Mouse (Mus musculus): ENCODE data around the gene Kcnh8. TPM values are rescaled to one million over a fixed set of nuclear protein-coding genes. Genes with fewer than 3 reads are reported as not detected.

The Kcnh8 gene
- polyA plus RNA-seq (2015; fragmentation: Nextera tagmentation; extraction: Ambion mirVana): not detected in 2 replicates

DNA sequence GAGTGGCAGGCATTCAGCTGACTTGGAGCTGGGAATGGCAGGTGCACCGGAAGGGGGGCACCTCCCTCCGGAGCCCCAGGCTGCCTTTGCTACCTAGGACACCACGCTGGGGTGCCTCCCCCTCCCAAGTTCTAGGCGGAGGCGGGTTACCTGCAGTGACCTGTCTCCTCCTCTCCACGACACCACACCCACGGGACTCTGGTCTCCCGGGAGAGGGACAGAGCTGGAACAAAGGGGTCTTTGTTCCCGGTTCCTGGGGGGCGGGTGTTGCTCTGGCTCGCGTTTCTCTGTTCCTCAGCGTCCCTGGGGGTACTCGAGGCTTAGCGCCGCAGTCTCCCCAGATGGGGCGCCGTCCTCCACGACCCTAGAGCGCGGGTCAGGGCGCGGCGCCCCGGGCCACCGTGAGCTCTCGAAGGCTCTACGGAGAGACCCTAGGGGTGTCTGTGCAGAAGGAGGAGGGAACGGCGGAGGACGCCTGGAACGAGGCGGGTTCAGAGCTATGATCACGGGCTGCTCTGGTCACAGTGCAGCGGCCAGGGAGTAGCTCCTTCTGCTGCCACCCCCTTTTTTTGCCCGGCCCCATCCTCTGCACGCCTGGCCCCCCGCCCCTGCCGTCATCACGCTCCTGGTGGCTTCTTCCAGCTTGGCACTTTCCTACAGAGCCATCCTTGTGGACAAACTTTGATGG lies at the start of gene Kcnh8:
TSS of gene Kcnh8 (plus strand) at position 617 of the 688 bp plus-strand sequence.
- no peaks in the 10 kb centered on the region for H3K4me1 ChIP-seq (ENCODE audit: control insufficient read depth, low read depth, low read length)
- no peak within 1 kb of the TSS for H3K4me2 ChIP-seq (ENCODE audit: low read depth, low read length)
- no peaks in the 10 kb centered on the region for H3K9me3 ChIP-seq (replicated peaks; ENCODE audit: control insufficient read depth, low read length)
- H3K36me3 ChIP-seq (ENCODE audit: control insufficient read depth, insufficient read depth): no peaks in the 10 kb centered on the region
- H3K27me3 ChIP-seq (ENCODE audit: control insufficient read depth, insufficient read depth, low read depth, low read length): peaks cover 22% of the 10 kb centered on the region
- peak within 1 kb of the TSS; percentile 25; the same call in 1 of the 2 replicates for H3K4me3 ChIP-seq (ENCODE audit: low read depth, low read length)
- under 1% methylated on average over 39 of the region's 40 CpGs for WGBS (ENCODE audit: insufficient replicate concordance)
- ATAC-seq (ENCODE audit: low read depth): no peak
- no peak within 1 kb of the TSS for H3K9ac ChIP-seq (ENCODE audit: low read depth, low read length)
- no peak within 1 kb of the TSS for H3K27ac ChIP-seq (ENCODE audit: low read length)

GRCm38 (mm10) chr17:52559961-52560720 lies 42.4 kb upstream of the Kcnh8 start:
- Histone ChIP-seq H3K36me3 (ENCODE audit: control insufficient read depth, insufficient read depth) (no peaks in the 10 kb centered on the region), H3K27ac (ENCODE audit: low read length) (no peak overlapping the region), H3K9me3 (replicated peaks; ENCODE audit: control insufficient read depth, low read length) (no peaks in the 10 kb centered on the region), H3K9ac (ENCODE audit: low read depth, low read length) (no peak overlapping the region), H3K4me3 (ENCODE audit: low read depth, low read length) (no peak overlapping the region), H3K4me1 (ENCODE audit: control insufficient read depth, low read depth, low read length) (no peaks in the 10 kb centered on the region), H3K4me2 (ENCODE audit: low read depth, low read length) (no peak overlapping the region), H3K27me3 (ENCODE audit: control insufficient read depth, insufficient read depth, low read depth, low read length) (no peaks in the 10 kb centered on the region)
- WGBS (ENCODE audit: insufficient replicate concordance): 19% methylated on average over 13 of the region's 13 CpGs
- no peak for ATAC-seq (ENCODE audit: low read depth)

DNA sequence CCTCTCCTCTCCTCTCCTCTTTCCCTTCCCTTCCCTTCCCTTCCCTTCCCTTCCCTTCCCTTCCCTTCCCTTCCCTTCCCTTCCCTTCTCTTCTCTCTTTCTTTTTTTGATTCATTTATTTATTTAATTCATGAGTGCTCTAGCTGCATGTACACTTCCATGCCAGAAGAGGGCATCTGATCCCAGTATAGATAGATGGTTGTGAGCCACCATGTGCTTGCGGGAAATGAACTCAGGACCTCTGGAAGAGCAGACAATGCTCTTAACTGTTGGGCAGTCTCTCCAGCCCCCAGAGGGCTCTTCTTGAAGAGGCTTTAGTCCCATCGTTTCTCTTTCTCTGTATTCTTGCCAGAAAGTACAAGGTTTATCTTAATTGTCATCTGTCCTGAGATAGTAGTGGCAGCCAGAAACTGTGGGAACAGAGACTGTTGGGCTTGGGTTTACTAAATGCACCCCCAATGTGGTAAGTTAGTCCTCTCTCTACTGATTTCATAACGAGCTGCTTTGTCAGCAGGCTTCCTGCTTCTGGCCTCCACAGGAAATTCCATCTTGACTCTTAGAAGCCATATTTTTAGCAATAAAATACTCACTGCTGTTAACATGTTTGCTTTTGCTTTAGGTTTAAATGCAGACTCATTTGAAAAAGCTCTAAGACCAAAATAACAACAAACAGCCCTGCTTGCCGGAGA lies 36.9 kb upstream of the Kcnh8 start:
- no peak overlapping the region for H3K9ac ChIP-seq (ENCODE audit: low read depth, low read length)
- no peaks in the 10 kb centered on the region for H3K4me1 ChIP-seq (ENCODE audit: control insufficient read depth, low read depth, low read length)
- no peaks in the 10 kb centered on the region for H3K27me3 ChIP-seq (ENCODE audit: control insufficient read depth, insufficient read depth, low read depth, low read length)
- no peaks in the 10 kb centered on the region for H3K9me3 ChIP-seq (replicated peaks; ENCODE audit: control insufficient read depth, low read length)
- H3K4me2 ChIP-seq (ENCODE audit: low read depth, low read length): no peak overlapping the region
- no peak for ATAC-seq (ENCODE audit: low read depth)
- 23% methylated on average over 4 of the region's 4 CpGs for WGBS (ENCODE audit: insufficient replicate concordance)
- no peaks in the 10 kb centered on the region for H3K36me3 ChIP-seq (ENCODE audit: control insufficient read depth, insufficient read depth)
- no peak overlapping the region for H3K27ac ChIP-seq (ENCODE audit: low read length)
- H3K4me3 ChIP-seq (ENCODE audit: low read depth, low read length): no peak overlapping the region

DNA sequence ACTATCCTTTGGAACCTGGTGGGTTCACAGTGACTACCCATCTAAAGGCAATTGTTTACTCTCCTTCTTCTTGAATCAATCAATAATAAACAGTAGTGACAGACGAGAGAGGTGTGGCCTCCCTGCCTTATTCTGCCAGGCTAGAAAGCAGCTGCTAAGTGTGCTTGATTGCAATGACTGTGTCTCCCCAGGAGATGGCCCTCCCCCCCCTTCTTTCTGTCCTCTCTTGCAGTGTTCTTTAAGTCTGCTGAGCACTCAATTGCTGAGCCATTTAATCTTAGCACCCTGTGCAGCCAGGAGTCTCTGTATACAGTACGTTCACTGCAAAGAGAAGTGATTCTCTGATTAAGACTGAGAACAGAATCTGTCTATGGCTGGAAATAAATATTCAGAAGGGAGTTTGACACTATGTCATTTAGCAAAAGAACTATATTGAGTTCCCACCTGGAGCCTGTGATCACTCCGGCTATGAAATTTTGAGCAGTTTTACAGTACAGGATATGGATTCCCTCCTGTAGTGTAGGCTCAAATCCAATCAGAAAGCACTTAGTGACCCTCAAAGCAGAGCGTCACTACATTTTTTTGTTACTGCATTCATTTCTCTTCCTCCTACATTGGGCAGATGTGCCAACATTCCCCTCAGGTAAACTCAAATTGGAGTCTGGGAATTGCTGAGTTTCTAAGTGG lies 32.8 kb upstream of the Kcnh8 start:
- no peak overlapping the region for H3K27ac ChIP-seq (ENCODE audit: low read length)
- H3K27me3 ChIP-seq (ENCODE audit: control insufficient read depth, insufficient read depth, low read depth, low read length): no peaks in the 10 kb centered on the region
- WGBS (ENCODE audit: insufficient replicate concordance): 56% methylated on average over 4 of the region's 4 CpGs
- H3K4me1 ChIP-seq (ENCODE audit: control insufficient read depth, low read depth, low read length): no peaks in the 10 kb centered on the region
- no peak overlapping the region for H3K9ac ChIP-seq (ENCODE audit: low read depth, low read length)
- no peak overlapping the region for H3K4me3 ChIP-seq (ENCODE audit: low read depth, low read length)
- H3K9me3 ChIP-seq (replicated peaks; ENCODE audit: control insufficient read depth, low read length): no peaks in the 10 kb centered on the region
- H3K36me3 ChIP-seq (ENCODE audit: control insufficient read depth, insufficient read depth): no peaks in the 10 kb centered on the region
- H3K4me2 ChIP-seq (ENCODE audit: low read depth, low read length): no peak overlapping the region
- no peak for ATAC-seq (ENCODE audit: low read depth)

- Histone ChIP-seq H3K9ac (ENCODE audit: low read depth, low read length) (no peak overlapping the region), H3K27ac (ENCODE audit: low read length) (no peak overlapping the region), H3K36me3 (ENCODE audit: control insufficient read depth, insufficient read depth) (no peaks in the 10 kb centered on the region), H3K9me3 (replicated peaks; ENCODE audit: control insufficient read depth, low read length) (no peaks in the 10 kb centered on the region), H3K4me2 (ENCODE audit: low read depth, low read length) (no peak overlapping the region), H3K4me1 (ENCODE audit: control insufficient read depth, low read depth, low read length) (no peaks in the 10 kb centered on the region), H3K4me3 (ENCODE audit: low read depth, low read length) (no peak overlapping the region), H3K27me3 (ENCODE audit: control insufficient read depth, insufficient read depth, low read depth, low read length) (no peaks in the 10 kb centered on the region)
- ATAC-seq (ENCODE audit: low read depth): no peak
- 59% methylated on average over 4 of the region's 4 CpGs for WGBS (ENCODE audit: insufficient replicate concordance)
Observed at GRCm38 (mm10) chr17:52572229-52572628, 30.3 kb upstream of the Kcnh8 start.

GRCm38 (mm10) chr17:52591503-52592194 lies 10.9 kb upstream of the Kcnh8 start:
- no peaks in the 10 kb centered on the region for H3K36me3 ChIP-seq (ENCODE audit: control insufficient read depth, insufficient read depth)
- H3K9me3 ChIP-seq (replicated peaks; ENCODE audit: control insufficient read depth, low read length): no peaks in the 10 kb centered on the region
- no peak overlapping the region for H3K4me3 ChIP-seq (ENCODE audit: low read depth, low read length)
- H3K4me2 ChIP-seq (ENCODE audit: low read depth, low read length): no peak overlapping the region
- WGBS (ENCODE audit: insufficient replicate concordance): 21% methylated on average over 5 of the region's 5 CpGs
- H3K9ac ChIP-seq (ENCODE audit: low read depth, low read length): no peak overlapping the region
- H3K27me3 ChIP-seq (ENCODE audit: control insufficient read depth, insufficient read depth, low read depth, low read length): no peaks in the 10 kb centered on the region
- no peaks in the 10 kb centered on the region for H3K4me1 ChIP-seq (ENCODE audit: control insufficient read depth, low read depth, low read length)
- H3K27ac ChIP-seq (ENCODE audit: low read length): no peak overlapping the region
- no peak for ATAC-seq (ENCODE audit: low read depth)

DNA sequence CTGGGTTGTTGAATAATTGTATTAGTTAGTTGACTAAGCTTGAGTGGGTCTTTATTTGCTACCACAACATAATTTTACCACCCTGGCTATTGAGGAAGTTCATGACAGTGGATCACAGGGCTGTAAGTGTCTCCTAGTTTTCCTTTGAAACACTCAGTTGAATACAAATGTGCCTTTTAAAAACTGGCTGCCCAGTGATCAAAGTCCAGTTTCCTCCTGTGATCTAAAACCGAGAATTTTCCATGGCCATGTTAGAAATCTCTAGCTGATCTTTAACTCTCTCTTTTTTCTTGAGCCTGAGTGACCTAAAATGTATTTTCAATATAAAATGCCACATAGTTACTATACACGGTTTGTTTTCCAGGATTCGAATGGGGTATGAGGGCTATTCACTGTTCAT lies 3.4 kb upstream of the Kcnh8 start:
- no peaks in the 10 kb centered on the region for H3K36me3 ChIP-seq (ENCODE audit: control insufficient read depth, insufficient read depth)
- H3K4me3 ChIP-seq (ENCODE audit: low read depth, low read length): no peak overlapping the region
- no peaks in the 10 kb centered on the region for H3K9me3 ChIP-seq (replicated peaks; ENCODE audit: control insufficient read depth, low read length)
- H3K9ac ChIP-seq (ENCODE audit: low read depth, low read length): no peak overlapping the region
- H3K27me3 ChIP-seq (ENCODE audit: control insufficient read depth, insufficient read depth, low read depth, low read length): peaks cover 22% of the 10 kb centered on the region
- no peaks in the 10 kb centered on the region for H3K4me1 ChIP-seq (ENCODE audit: control insufficient read depth, low read depth, low read length)
- no peak for ATAC-seq (ENCODE audit: low read depth)
- 50% methylated on average over 3 of the region's 3 CpGs for WGBS (ENCODE audit: insufficient replicate concordance)
- no peak overlapping the region for H3K4me2 ChIP-seq (ENCODE audit: low read depth, low read length)
- no peak overlapping the region for H3K27ac ChIP-seq (ENCODE audit: low read length)

- no peak overlapping the region for H3K9ac ChIP-seq (ENCODE audit: low read depth, low read length)
Observed at GRCm38 (mm10) chr17:52600882-52601371, 1.6 kb upstream of the Kcnh8 start.

More at GRCm38 (mm10) chr17:52600882-52601371, 1.6 kb upstream of the Kcnh8 start:
- H3K9me3 ChIP-seq (replicated peaks; ENCODE audit: control insufficient read depth, low read length): no peaks in the 10 kb centered on the region
- H3K4me2 ChIP-seq (ENCODE audit: low read depth, low read length): peak overlapping the region; percentile 38
- WGBS (ENCODE audit: insufficient replicate concordance): under 1% methylated on average over 22 of the region's 22 CpGs
- no peaks in the 10 kb centered on the region for H3K36me3 ChIP-seq (ENCODE audit: control insufficient read depth, insufficient read depth)
- peak overlapping the region; percentile 25 for H3K4me3 ChIP-seq (ENCODE audit: low read depth, low read length)
- H3K27ac ChIP-seq (ENCODE audit: low read length): no peak overlapping the region
- no peaks in the 10 kb centered on the region for H3K4me1 ChIP-seq (ENCODE audit: control insufficient read depth, low read depth, low read length)
- no peak for ATAC-seq (ENCODE audit: low read depth)
- H3K27me3 ChIP-seq (ENCODE audit: control insufficient read depth, insufficient read depth, low read depth, low read length): peaks cover 22% of the 10 kb centered on the region

Data from liver, embryonic 16.5 days (tissue).